Mouse (Mus musculus) adrenal gland, adult 2 months (tissue): ENCODE data around the gene Atp13a3. TPM values are rescaled to one million over a fixed set of nuclear protein-coding genes. Genes with fewer than 3 reads are reported as not detected.

Experiments used
- DNase-seq: peaks from one replicate; pipeline ENCODE4 v3.0.0; 2021
- polyA plus RNA-seq: library from polyadenylated mRNA; depleted of rRNA; stranded (reverse); fragments of >200 nt; gene quantifications from 2 replicates; pipeline ENCODE4 v1.2.3, GENCODE M21; 2012; rRNA removed
- total RNA-seq, 2 experiments: library from RNA; stranded (reverse); gene quantifications; 2 replicates each; pipeline ENCODE4 v1.2.3; 2021

The Atp13a3 gene
- total and polyA plus RNA-seq, 3 experiments: 65.3 to 98.1 (median 71.3) TPM

DNA sequence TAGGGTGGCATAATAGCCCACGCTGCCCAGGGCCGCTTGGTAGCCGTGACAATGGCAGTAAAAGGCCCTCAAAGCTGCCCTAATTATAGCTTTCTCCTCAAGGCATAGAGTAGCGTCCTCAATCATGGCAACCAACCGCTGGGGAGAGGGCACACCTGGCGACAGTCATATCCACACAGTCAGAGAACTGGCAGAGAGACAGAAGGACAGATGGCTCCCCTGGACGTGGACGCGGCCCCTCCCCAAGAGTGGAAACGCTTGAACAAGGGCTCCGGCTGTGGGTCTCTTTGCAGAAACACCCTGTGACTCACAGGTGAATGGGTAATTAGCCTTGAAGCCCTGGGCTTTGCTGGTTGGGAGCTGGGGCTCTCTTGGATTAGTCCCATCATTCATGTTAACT is 127.4 kb downstream of the Atp13a3 start:
- DNase-seq: peak; percentile 16

DNA sequence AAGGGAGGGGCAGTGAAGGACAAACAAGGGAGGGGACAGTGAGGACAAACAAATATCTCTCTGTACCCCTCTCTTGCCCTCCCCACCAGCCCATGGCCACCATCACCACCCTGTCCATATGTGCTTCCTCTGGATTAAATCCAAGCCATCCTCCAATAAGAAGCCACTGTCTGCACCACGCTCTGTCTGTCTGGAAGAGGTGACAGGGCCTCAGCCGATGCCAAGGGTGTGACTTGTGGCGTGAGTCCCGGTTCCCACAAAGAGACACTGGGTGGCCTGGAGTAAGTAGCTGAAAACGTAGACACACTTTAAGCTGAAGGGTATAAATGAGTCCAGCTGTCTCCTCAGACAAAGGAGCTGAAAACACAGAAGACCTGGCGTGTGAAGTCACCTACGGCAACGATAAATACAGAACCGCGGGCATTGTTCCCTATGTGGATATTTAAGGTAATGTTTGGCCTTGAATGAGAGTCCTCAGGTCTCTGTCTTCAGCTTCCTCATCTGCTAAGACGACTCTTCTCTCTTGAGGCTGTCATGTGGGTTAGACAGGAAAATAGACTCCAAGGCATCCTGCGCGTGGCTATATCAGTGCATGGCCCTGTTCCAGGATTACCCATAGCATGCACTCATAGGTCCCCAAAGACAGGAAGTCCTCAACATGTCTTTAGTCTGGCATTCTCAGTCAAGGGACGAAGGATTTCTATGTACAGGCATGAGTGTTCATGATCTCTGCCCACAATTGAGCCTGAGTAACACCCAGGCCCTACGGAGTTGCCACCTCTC is 130.0 kb downstream of the Atp13a3 start:
- no peak for DNase-seq

DNA sequence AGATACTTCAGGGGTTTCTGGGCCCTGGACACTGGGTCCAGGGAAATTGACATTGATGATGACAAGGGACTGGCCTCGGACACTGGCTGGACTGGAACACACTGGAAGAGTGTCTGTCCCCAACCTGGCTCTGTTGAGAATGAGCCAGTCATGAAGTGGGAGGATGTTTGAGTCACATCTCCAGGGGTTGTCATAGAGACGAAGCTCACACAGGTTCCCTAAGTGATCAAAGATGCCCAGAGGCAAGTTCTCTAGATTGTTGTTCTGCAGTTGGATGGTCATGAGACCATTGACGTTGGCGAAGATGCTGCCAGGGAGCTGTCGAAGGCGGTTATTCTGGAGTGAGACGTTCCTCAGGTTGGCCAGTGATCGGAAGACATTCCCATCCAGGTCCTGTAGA is 132.7 kb downstream of the Atp13a3 start:
- DNase-seq: no peak

DNA sequence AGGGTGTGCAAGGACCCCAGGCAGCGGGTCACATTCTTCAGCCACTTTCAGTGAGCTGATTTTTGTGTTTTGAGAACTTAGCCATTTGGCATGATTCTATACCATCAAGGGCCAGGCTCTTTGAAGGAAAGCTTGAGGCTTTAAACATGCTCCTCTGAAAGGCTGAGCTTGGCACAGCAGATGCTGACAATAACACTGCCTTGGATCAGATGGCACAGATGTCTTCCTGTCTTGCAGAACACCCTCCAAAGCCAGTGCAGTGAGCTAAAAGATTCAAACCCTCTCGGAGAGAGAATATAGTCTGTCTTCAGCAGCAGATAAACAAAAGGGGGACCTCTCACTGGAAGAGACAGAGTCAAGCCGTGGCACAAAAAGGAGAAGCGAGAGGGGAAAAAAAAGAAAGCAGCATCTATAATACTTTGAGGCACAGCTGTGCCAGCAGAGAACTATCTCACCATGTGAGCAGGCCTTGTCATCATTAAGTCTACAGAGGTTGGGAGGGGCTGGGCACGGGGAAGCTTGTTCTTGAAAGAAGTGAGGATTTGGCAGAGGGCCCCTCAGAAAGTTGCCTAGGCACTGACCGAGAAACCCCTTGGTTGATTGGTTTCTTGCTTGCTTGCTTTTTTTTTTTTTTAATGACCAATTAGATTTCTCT is 133.7 kb downstream of the Atp13a3 start:
- DNase-seq: no peak

DNA sequence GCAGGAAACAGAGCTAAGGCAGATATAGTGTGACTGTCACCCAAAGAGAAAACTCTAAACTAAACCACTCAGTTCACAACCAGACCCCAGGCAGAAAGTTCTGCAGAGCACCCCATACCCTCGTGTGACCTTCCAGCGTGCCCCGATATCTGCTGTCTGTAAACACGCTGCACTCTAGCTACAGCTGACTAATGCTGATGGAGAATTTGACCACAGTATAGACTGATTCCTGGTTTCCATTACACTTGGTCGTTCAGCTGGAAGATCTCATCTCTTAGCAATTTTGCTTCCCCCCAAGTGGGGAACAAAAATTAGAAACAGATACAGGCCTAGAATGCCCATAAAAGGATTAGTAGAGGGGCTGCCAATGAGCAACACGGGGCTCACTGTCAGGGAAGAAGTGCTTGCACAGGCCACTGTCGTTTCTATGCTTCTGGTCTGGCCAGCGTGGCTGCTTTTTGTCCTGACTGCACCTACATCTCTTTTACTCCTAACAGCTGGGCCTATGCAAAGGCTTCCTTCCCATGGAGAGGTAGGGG is 134.5 kb downstream of the Atp13a3 start:
- no peak for DNase-seq

DNA sequence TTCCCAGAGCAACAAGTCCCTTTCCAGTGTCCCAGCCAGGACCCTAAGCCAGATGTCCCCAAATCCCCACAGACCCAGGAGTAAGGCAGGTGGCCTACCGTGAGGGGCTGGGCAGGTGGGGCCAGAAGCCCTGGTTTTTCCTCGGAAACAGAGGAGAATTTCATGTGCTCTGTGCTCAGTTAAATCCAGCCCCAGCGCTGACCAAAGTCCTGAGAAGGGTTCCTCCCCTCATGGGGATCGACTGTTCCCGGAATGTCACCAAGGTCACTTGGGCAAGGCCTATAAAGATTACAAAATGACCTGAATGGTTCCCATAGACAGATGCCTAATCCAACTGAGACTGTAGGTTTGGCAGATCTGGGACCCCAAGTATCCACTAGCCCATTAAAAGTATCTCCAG is 138.4 kb downstream of the Atp13a3 start, which contains the start of gene Cpn2:
TSS of gene Cpn2 (minus strand) at position 141 of the 400 bp plus-strand sequence.
- DNase-seq: peak; percentile 44

DNA sequence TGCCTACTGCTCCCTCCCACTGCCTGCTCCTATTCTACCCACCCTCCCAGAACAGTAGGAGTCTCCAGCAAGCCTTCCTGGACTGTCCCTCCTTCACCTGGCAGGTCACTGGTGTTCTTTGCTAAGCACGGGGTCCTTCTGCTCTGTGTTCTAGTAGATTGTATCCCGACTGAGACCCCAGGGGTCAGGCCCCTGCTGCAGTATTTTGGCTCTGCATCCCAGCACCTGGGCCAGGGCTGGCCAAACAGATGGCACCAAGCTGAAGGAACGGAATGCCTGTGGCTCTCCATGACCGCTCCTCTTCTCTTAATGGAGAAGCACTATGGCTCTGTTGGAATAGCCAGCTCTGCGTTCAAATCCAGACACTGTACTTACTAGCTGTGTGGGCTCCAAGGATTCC is 139.2 kb downstream of the Atp13a3 start:
- DNase-seq: no peak

DNA sequence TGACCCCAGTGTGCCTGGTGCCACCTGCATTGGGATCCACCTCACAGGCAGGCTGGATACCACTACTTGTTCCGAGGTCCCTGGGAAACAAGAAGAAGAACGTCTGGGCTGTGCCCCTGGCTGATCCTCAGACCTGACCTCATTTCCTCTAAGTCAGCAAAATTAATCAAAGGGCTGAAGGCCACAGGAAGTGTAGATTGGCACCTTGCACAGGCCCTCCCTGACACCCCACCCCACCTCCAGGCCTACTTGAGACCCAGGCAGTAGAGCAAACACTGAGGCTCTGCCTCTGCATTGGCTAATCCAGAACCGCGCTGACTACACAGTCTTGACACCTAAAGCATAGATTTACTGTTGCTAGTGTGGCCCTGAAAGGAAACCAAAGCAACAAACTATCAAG is 140.2 kb downstream of the Atp13a3 start:
- DNase-seq: no peak

DNA sequence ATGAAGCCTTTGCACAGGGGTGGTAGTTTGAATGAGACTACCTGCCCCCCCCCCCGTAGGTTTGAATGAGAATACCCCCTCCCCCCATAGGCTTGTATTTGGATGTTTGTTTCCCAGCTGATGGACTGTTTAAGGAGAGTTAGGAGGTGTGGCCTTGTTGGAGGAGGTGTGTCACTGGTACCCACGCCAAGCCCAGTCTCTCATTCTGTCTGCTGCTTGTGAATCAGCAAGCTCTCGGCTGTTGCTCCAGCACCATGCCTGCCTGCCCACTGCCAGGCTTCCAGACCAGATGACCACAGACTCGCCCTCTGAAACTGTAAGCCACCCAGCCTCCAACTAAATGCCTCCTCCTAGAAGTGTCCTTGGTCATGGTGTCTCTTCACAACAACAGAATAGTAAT is 142.6 kb downstream of the Atp13a3 start:
- no peak for DNase-seq

DNA sequence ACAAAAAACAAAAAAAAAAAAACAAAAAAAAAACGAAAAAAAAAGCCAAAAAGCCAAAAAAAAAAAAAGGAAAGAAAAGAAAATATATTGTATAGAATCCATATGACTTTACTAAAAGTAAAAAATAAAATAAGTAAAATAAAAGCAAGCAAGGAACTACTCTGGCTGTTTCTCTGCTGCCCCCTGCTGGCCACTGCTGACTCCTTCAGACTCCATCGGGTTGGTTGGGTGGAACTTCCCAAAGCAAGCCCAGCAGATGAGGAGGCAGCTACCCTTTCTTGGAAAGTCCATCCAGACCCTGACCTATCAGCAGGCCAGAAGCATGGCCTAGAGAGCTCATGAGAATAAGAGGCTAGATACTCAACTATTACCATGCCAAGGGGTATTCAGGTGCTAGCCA is 143.1 kb downstream of the Atp13a3 start:
- DNase-seq: peak; percentile 64

Other genes with a start within 250 kb of the Atp13a3 start
- gene Cpn2, start 138.5 kb downstream of the Atp13a3 start, total RNA-seq: 1 to 10 TPM; 2.4 to 3.6 TPM
- gene Cpn2, start 138.5 kb downstream of the Atp13a3 start, polyA plus RNA-seq: 1.2 and 1.7 TPM in 2 replicates
- gene Lrrc15, start 122.7 kb downstream of the Atp13a3 start, total RNA-seq: under 1 TPM in 1 of 2 experiments, not detected in 1; 0.06 TPM
- 0.02 TPM in 2 replicates for gene Lrrc15, start 122.7 kb downstream of the Atp13a3 start, polyA plus RNA-seq
- gene Gp5, start 95.2 kb downstream of the Atp13a3 start, total RNA-seq: under 1 TPM in 1 of 2 experiments, not detected in 1; 0.17 TPM
- 0.04 and 0.35 TPM in 2 replicates for gene Gp5, start 95.2 kb downstream of the Atp13a3 start, polyA plus RNA-seq
- gene Tmem44, start 144.9 kb upstream of the Atp13a3 start, total RNA-seq: 1 to 10 TPM; 2.7 to 5.7 TPM
- 8.5 and 11.4 TPM in 2 replicates for gene Tmem44, start 144.9 kb upstream of the Atp13a3 start, polyA plus RNA-seq
- gene Lsg1, start 181.6 kb upstream of the Atp13a3 start, total RNA-seq: 10 to 100 TPM; 34.9 to 35.0 TPM
- 6.0 and 8.0 TPM in 2 replicates for gene Lsg1, start 181.6 kb upstream of the Atp13a3 start, polyA plus RNA-seq
- 10 to 100 TPM; 17.2 to 27.0 TPM for gene Fam43a, start 193.7 kb upstream of the Atp13a3 start, total RNA-seq
- gene Fam43a, start 193.7 kb upstream of the Atp13a3 start, polyA plus RNA-seq: 50.9 and 52.9 TPM in 2 replicates